Comparison of ENCODE assay signal across 15 mouse cellular contexts in the genomic region with DNA sequence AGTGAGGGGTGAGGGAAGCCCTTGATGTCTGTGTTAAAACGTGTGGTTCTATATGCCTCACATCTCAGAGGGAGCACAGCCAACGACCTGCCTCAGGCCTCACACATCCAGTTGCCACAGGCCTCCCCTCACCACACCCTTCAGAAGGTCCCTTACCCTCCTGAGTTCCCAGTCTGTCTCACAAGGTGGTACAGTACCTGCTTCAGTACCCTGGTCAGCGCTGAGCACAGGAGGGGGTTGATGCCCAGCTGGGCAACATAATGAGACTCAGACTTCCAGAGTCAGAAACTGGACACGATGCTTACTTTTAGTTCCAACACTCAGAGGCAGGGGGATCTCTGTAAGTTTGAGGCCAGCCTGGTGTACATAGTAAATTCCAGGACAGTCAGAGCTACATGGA. TPM values are rescaled to one million over a fixed set of nuclear protein-coding genes. Genes with fewer than 3 reads are reported as not detected.
DNase-seq lines count a peak whose midpoint lies in the region; ATAC-seq and TF ChIP-seq lines count a peak whose summit lies in the region.
"Had no signal": no experiment of that assay in that cellular context is flagged by ENCODE, and none has a peak within 500 bp of the region (broad histone marks: within the 10 kb centered on the region; RNA-seq: fewer than 3 reads in every experiment).

No protein-coding gene starts in this region.

- H3K36me3 ChIP-seq in kidney, embryonic 14.5 days (ENCODE audit: control insufficient read depth, insufficient read depth, low read length): no peaks in the 10 kb centered on the region
- no peaks in the 10 kb centered on the region for H3K36me3 ChIP-seq in limb, embryonic 11.5 days (ENCODE audit: control insufficient read depth, insufficient read depth, low read length)
- H3K36me3 ChIP-seq: embryonic facial prominence, embryonic 12.5 days; liver, embryonic 15.5 days had no signal

- no peaks in the 10 kb centered on the region for H3K9me3 ChIP-seq in kidney, embryonic 14.5 days (ENCODE audit: control insufficient read depth, low read length)
- no peaks in the 10 kb centered on the region for H3K9me3 ChIP-seq in limb, embryonic 11.5 days (ENCODE audit: control insufficient read depth, low read length)
- H3K9me3 ChIP-seq: embryonic facial prominence, embryonic 12.5 days; hindbrain, embryonic 13.5 days; liver, embryonic 15.5 days had no signal

- no peak overlapping the region for H3K4me3 ChIP-seq in cerebellum, adult 2 months (replicated peaks; ENCODE audit: insufficient read depth, low read depth, low read length)
- H3K4me3 ChIP-seq in kidney, embryonic 14.5 days (ENCODE audit: low read length): no peak overlapping the region
- H3K4me3 ChIP-seq in limb, embryonic 11.5 days (ENCODE audit: low read depth, low read length): no peak overlapping the region
- H3K4me3 ChIP-seq: embryonic facial prominence, embryonic 12.5 days; heart, adult 2 months; hindbrain, embryonic 13.5 days; liver, embryonic 15.5 days had no signal

- ATAC-seq in kidney, embryonic 14.5 days (ENCODE audit: low FRiP score, low TSS enrichment): no peak; the same call in 1 of the 2 replicates
- no peak for ATAC-seq in limb, embryonic 11.5 days (ENCODE audit: insufficient number of reproducible peaks, low FRiP score, low TSS enrichment, low read depth)
- ATAC-seq: Patski had no signal

- DNase-seq in cerebellum, adult 2 months: no peak
- no peak for DNase-seq in cerebellum, adult 9-11 months
- peak; percentile 58 to 64 for DNase-seq in kidney, postnatal 4 days
- peak; percentile 53 for DNase-seq in ZHBTc4 (ENCODE audit: low read depth, low spot score)
- DNase-seq in limb, embryonic 11.5 days (ENCODE audit: low spot score): peak; percentile 67
- no peak for DNase-seq in layer of hippocampus, postnatal 10 days (ENCODE audit: low spot score in 2 of 2)
- no peak for DNase-seq in heart, postnatal 25 days (ENCODE audit: low spot score)
- DNase-seq: thymus, adult 18-20 months had no signal

- H3K27ac ChIP-seq in cerebellum, adult 2 months (ENCODE audit: insufficient read depth, low read length): no peak overlapping the region
- H3K27ac ChIP-seq in kidney, embryonic 14.5 days (ENCODE audit: low read depth, low read length): no peak overlapping the region
- no peak overlapping the region for H3K27ac ChIP-seq in limb, embryonic 11.5 days (replicated peaks; ENCODE audit: low read depth, low read length)
- H3K27ac ChIP-seq: embryonic facial prominence, embryonic 12.5 days; heart, adult 2 months; hindbrain, embryonic 13.5 days; liver, embryonic 15.5 days had no signal

- H3K9ac ChIP-seq in kidney, embryonic 14.5 days (ENCODE audit: low read depth, low read length): no peak overlapping the region
- H3K9ac ChIP-seq in limb, embryonic 11.5 days (ENCODE audit: low read length): no peak overlapping the region
- H3K9ac ChIP-seq: embryonic facial prominence, embryonic 12.5 days; hindbrain, embryonic 13.5 days; liver, embryonic 15.5 days had no signal

- no peak for TF ChIP-seq CTCF in cerebellum, adult 2 months (IDR thresholded peaks at IDR 0.05; ENCODE audit: borderline replicate concordance, insufficient read depth, low read depth, low read length)

- H3K27me3 ChIP-seq in cerebellum, adult 2 months (ENCODE audit: control insufficient read depth, insufficient read depth, low read length): no peaks in the 10 kb centered on the region
- peaks cover 1% of the 10 kb centered on the region; the same call in 1 of the 2 replicates for H3K27me3 ChIP-seq in kidney, embryonic 14.5 days (ENCODE audit: control insufficient read depth, insufficient read depth, low read length)
- H3K27me3 ChIP-seq in limb, embryonic 11.5 days (ENCODE audit: control insufficient read depth, insufficient read depth, low read length): no peaks in the 10 kb centered on the region
- H3K27me3 ChIP-seq: embryonic facial prominence, embryonic 12.5 days; Patski had no signal

- 35% methylated on average over 4 of the region's 4 CpGs for WGBS in cerebellum, adult 2 months
- 22% methylated on average over 4 of the region's 4 CpGs for WGBS in kidney, embryonic 14.5 days
- 10% methylated on average over 4 of the region's 4 CpGs for WGBS in limb, embryonic 11.5 days

- intact Hi-C loops in heart, postnatal 25 days (cut with DNase I): loop anchor here (5.0 kb wide), 2 partner anchors 150 to 185 kb away; no protein-coding TSS in a partner anchor

- peak; percentile 10; the same call in 1 of the 2 replicates for TF ChIP-seq POLR2A in cerebellum, adult 2 months (IDR thresholded peaks at IDR 0.05; ENCODE audit: borderline replicate concordance, insufficient read depth, low read length)

- H3K4me2 ChIP-seq in kidney, embryonic 14.5 days (replicated peaks; ENCODE audit: low read depth, low read length): no peak overlapping the region
- no peak overlapping the region for H3K4me2 ChIP-seq in limb, embryonic 11.5 days (ENCODE audit: low read depth, severe bottlenecking)
- H3K4me2 ChIP-seq: embryonic facial prominence, embryonic 12.5 days; hindbrain, embryonic 13.5 days; liver, embryonic 15.5 days had no signal

- H3K4me1 ChIP-seq in cerebellum, adult 2 months (ENCODE audit: control insufficient read depth, insufficient read depth, low read length): peaks cover 8% of the 10 kb centered on the region
- 0 out of 2 replicates have a peak, but pooled peaks cover 7% of the 10 kb centered on the region for H3K4me1 ChIP-seq in kidney, embryonic 14.5 days (ENCODE audit: control insufficient read depth, insufficient read depth, low read length)
- peaks cover 7% of the 10 kb centered on the region; the same call in 1 of the 2 replicates for H3K4me1 ChIP-seq in limb, embryonic 11.5 days (ENCODE audit: control insufficient read depth, insufficient read depth, low read length)
- H3K4me1 ChIP-seq: embryonic facial prominence, embryonic 12.5 days had no signal

RNA-seq across cellular contexts. Expression of a gene that starts 8.4 kb away (rescaled TPM):
- 25.1 and 29.6 TPM in 2 replicates for polyA plus RNA-seq in cerebellum, adult 2 months (2012; rRNA removed)
- polyA plus RNA-seq in kidney, embryonic 14.5 days (2014; fragmentation: Nextera tagmentation; extraction: Ambion mirVana): 1.3 and 1.4 TPM in 2 replicates
- 0.07 TPM in 1 of 2 replicates, not detected in the other for polyA plus RNA-seq in limb, embryonic 11.5 days (2014; fragmentation: Nextera tagmentation; extraction: Ambion mirVana)
- total RNA-seq in layer of hippocampus, postnatal 10 days (2021): 10 to 100 TPM; 11.1 to 11.5 TPM
- total RNA-seq in heart, postnatal 25 days (2021): 10 to 100 TPM; 22.3 to 28.8 TPM
- total RNA-seq: CH12.LX had no signal

RNA-seq across cellular contexts. Expression of a gene that starts 9.1 kb away (rescaled TPM):
- 2.9 and 3.3 TPM in 2 replicates for polyA plus RNA-seq in cerebellum, adult 2 months (2012; rRNA removed)
- polyA plus RNA-seq in kidney, embryonic 14.5 days (2014; fragmentation: Nextera tagmentation; extraction: Ambion mirVana): 1.4 and 2.3 TPM in 2 replicates
- polyA plus RNA-seq in limb, embryonic 11.5 days (2014; fragmentation: Nextera tagmentation; extraction: Ambion mirVana): 0.56 and 1.2 TPM in 2 replicates
- total RNA-seq in layer of hippocampus, postnatal 10 days (2021): 1 to 10 TPM; 3.1 TPM
- 1 to 10 TPM; 4.1 to 4.3 TPM for total RNA-seq in heart, postnatal 25 days (2021)

Comparison
In these comparisons a context has a peak if more than half of its experiments do, and no peak if none do; other contexts are left out.
1. DNase-seq: peak in kidney, postnatal 4 days (2 of 2), ZHBTc4 (single experiment) and limb, embryonic 11.5 days (single experiment); none in cerebellum, adult 2 months (0 of 2), cerebellum, adult 9-11 months (single experiment), layer of hippocampus, postnatal 10 days (0 of 2) and heart, postnatal 25 days (single experiment).
2. RNA of a gene that starts 8.4 kb away (polyA plus RNA-seq): 25.1 to 29.6 TPM in cerebellum, adult 2 months; 1.3 to 1.4 TPM in kidney, embryonic 14.5 days and 0.07 TPM in limb, embryonic 11.5 days; every median in the first group is over 10 times any median in the second.